Mouse (Mus musculus): ENCODE results near the gene Bcat1. TPM values are rescaled to one million over a fixed set of nuclear protein-coding genes. Genes with fewer than 3 reads are reported as not detected.

The Bcat1 gene
- polyA plus RNA-seq, 1 experiment = 84.2 TPM

DNA sequence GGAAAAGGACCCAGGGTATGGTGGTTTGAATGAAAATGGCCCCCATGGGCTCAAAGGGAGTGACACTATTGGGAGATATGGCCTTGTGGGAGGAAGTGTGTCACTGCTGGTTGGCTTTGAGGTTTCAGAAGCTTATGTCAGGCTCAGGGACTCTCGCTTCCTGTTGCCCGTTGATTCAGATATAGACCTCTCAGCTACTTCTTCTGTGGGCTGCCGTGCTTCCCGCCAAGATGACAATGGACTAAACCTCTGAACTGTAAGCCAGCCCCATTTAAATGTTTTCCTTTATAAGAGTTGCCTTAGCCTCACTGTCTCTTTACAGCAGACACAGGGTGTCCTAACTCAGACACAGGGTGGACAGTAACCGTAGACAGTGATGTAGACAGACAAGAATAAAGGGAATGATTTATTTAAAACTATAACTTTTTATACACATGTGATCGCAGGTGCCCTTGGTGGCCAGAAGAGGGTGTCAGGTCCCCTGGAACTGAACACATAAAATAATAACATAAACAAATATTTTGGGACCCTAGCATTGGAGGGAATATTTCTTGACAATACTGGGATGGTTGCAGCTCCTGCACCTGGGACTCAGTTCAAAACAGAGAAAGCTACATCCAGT is 39.6 kb upstream of the Bcat1 start, which contains the start of gene Lrmp:
Gene Lrmp (plus strand): TSS at position 178 of the 622 bp plus-strand sequence.
- Histone ChIP-seq H3K4me3 (no peak within 1 kb of the TSS), H3ac (ENCODE audit: control insufficient read depth, insufficient read length) (no peak within 1 kb of the TSS), H3K27me3 (ENCODE audit: control insufficient read depth, insufficient read depth, insufficient read length) (no peaks in the 10 kb centered on the region), H3K79me2 (ENCODE audit: control insufficient read depth, insufficient read depth) (no peaks in the 10 kb centered on the region), H3K36me3 (ENCODE audit: control insufficient read depth, insufficient read depth) (no peaks in the 10 kb centered on the region), H3K4me2 (ENCODE audit: low read depth) (no peak within 1 kb of the TSS)
- TF ChIP-seq MYOG (IDR thresholded peaks at IDR 0.05; ENCODE audit: control insufficient read depth in 1 of 3, insufficient read depth in 1 of 3, insufficient read length in 2 of 3, low read depth in 2 of 3) (no peak), CEBPB (IDR thresholded peaks at IDR 0.05; ENCODE audit: insufficient read depth, poor library complexity, severe bottlenecking) (no peak), TCF12 (IDR thresholded peaks at IDR 0.05; ENCODE audit: insufficient read depth, poor library complexity, severe bottlenecking) (no peak), POLR2AphosphoS2 (IDR thresholded peaks at IDR 0.05; ENCODE audit: insufficient read length, low read depth) (no peak), SRF (IDR thresholded peaks at IDR 0.05; ENCODE audit: control insufficient read depth, insufficient read length, low read depth) (no peak), E2F4 (IDR thresholded peaks at IDR 0.05; ENCODE audit: insufficient read depth) (no peak)

DNA sequence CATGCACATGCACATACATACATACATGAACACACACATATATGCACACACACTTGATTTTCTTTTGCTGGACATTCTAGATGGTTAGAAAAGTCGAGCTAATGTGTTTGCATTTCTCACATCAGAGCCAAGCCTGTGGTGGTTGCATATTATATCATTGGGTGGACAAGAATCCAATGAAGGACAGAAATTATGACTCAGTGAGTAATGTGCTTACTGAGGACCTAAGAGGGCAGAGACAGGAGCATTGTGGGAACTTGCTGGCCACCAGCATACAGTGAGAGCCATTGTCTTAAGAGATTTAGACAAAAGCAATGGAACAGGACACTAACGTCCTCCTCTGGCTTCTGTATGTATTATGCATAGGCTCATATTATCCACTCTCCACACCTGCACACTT is 38.6 kb upstream of the Bcat1 start:
- H3K27me3 ChIP-seq (ENCODE audit: control insufficient read depth, insufficient read depth, insufficient read length) = no peaks in the 10 kb centered on the region
- no peak overlapping the region for H3K4me2 ChIP-seq (ENCODE audit: low read depth)
- no peaks in the 10 kb centered on the region for H3K79me2 ChIP-seq (ENCODE audit: control insufficient read depth, insufficient read depth)
- H3K4me3 ChIP-seq = no peak overlapping the region
- no peak overlapping the region for H3ac ChIP-seq (ENCODE audit: control insufficient read depth, insufficient read length)
- TF ChIP-seq SRF (IDR thresholded peaks at IDR 0.05; ENCODE audit: control insufficient read depth, insufficient read length, low read depth) (no peak), E2F4 (IDR thresholded peaks at IDR 0.05; ENCODE audit: insufficient read depth) (no peak), REST (IDR thresholded peaks at IDR 0.05; ENCODE audit: insufficient read depth, insufficient read length) (no peak), POLR2A (IDR thresholded peaks at IDR 0.05; ENCODE audit: insufficient read length, low read depth) (no peak), MAX (IDR thresholded peaks at IDR 0.05; ENCODE audit: low read depth) (no peak), CEBPB (IDR thresholded peaks at IDR 0.05; ENCODE audit: insufficient read depth, poor library complexity, severe bottlenecking) (no peak), USF1 (IDR thresholded peaks at IDR 0.05; ENCODE audit: low read depth) (no peak), TCF12 (IDR thresholded peaks at IDR 0.05; ENCODE audit: insufficient read depth, poor library complexity, severe bottlenecking) (no peak), TCF3 (IDR thresholded peaks at IDR 0.05; ENCODE audit: insufficient read length, low read depth) (no peak), POLR2AphosphoS2 (IDR thresholded peaks at IDR 0.05; ENCODE audit: insufficient read length, low read depth) (no peak), MYOG (IDR thresholded peaks at IDR 0.05; ENCODE audit: control insufficient read depth in 1 of 3, insufficient read depth in 1 of 3, insufficient read length in 2 of 3, low read depth in 2 of 3) (no peak)
- no peaks in the 10 kb centered on the region for H3K36me3 ChIP-seq (ENCODE audit: control insufficient read depth, insufficient read depth)

DNA sequence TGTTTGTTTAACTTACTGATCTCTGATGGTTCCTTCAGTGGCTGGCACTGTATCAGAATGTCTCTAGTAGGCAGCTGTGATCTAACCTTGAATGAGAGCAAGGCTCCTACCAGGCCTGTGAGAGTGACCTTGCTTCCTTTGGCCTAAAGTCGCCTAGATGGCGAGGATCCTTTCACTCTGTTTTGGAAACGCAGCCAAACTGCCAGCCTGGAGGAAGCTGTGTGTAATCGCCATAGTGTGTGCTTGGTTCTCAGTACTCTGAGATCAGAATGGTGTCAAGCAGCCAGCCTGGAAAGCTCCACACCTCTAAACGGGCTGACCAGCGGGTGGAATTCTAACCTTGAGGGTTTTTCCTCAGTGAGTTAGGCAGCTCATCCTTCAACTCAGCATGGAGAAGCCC is 36.9 kb upstream of the Bcat1 start:
- Histone ChIP-seq H3K36me3 (ENCODE audit: control insufficient read depth, insufficient read depth) (no peaks in the 10 kb centered on the region), H3K79me2 (ENCODE audit: control insufficient read depth, insufficient read depth) (no peaks in the 10 kb centered on the region), H3K4me3 (no peak overlapping the region), H3ac (ENCODE audit: control insufficient read depth, insufficient read length) (no peak overlapping the region), H3K4me2 (ENCODE audit: low read depth) (no peak overlapping the region), H3K27me3 (ENCODE audit: control insufficient read depth, insufficient read depth, insufficient read length) (no peaks in the 10 kb centered on the region)
- TF ChIP-seq E2F4 (IDR thresholded peaks at IDR 0.05; ENCODE audit: insufficient read depth) (no peak), SRF (IDR thresholded peaks at IDR 0.05; ENCODE audit: control insufficient read depth, insufficient read length, low read depth) (no peak), USF1 (IDR thresholded peaks at IDR 0.05; ENCODE audit: low read depth) (no peak), TCF12 (IDR thresholded peaks at IDR 0.05; ENCODE audit: insufficient read depth, poor library complexity, severe bottlenecking) (no peak), MAX (IDR thresholded peaks at IDR 0.05; ENCODE audit: low read depth) (no peak), TCF3 (IDR thresholded peaks at IDR 0.05; ENCODE audit: insufficient read length, low read depth) (no peak), MYOG (IDR thresholded peaks at IDR 0.05; ENCODE audit: control insufficient read depth in 1 of 3, insufficient read depth in 1 of 3, insufficient read length in 2 of 3, low read depth in 2 of 3) (no peak), POLR2AphosphoS2 (IDR thresholded peaks at IDR 0.05; ENCODE audit: insufficient read length, low read depth) (no peak), POLR2A (IDR thresholded peaks at IDR 0.05; ENCODE audit: insufficient read length, low read depth) (no peak), REST (IDR thresholded peaks at IDR 0.05; ENCODE audit: insufficient read depth, insufficient read length) (no peak), MYOD1 (IDR thresholded peaks at IDR 0.05; ENCODE audit: control insufficient read depth in 1 of 3, insufficient read length in 2 of 3, low read depth in 2 of 3) (no peak), CEBPB (IDR thresholded peaks at IDR 0.05; ENCODE audit: insufficient read depth, poor library complexity, severe bottlenecking) (no peak)

DNA sequence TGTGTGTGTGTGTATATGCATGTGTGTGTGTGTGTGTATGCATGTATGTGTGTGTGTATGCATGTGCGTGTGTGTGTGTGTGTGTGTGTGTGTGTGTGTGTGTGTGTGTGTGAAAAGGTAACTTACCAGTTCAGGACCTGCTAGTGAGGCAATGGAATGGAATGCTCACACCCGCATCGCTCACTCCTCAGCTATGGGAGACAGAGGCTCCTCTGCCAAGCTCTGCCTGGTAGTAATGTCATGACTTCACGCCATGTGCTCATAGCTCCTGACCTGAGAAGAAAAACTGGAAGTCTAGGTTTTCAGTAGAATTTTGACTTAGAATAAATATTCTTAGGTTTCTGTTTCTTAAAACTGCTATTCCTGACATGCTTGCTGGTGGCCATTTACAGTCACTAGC is 34.8 kb upstream of the Bcat1 start:
- H3K27me3 ChIP-seq (ENCODE audit: control insufficient read depth, insufficient read depth, insufficient read length) = no peaks in the 10 kb centered on the region
- no peak overlapping the region for H3K4me3 ChIP-seq
- H3ac ChIP-seq (ENCODE audit: control insufficient read depth, insufficient read length) = no peak overlapping the region
- TF ChIP-seq E2F4 (IDR thresholded peaks at IDR 0.05; ENCODE audit: insufficient read depth) (no peak), MYOG (IDR thresholded peaks at IDR 0.05; ENCODE audit: control insufficient read depth in 1 of 3, insufficient read depth in 1 of 3, insufficient read length in 2 of 3, low read depth in 2 of 3) (no peak), SRF (IDR thresholded peaks at IDR 0.05; ENCODE audit: control insufficient read depth, insufficient read length, low read depth) (no peak), USF1 (IDR thresholded peaks at IDR 0.05; ENCODE audit: low read depth) (no peak), CEBPB (IDR thresholded peaks at IDR 0.05; ENCODE audit: insufficient read depth, poor library complexity, severe bottlenecking) (no peak), POLR2AphosphoS2 (IDR thresholded peaks at IDR 0.05; ENCODE audit: insufficient read length, low read depth) (no peak), POLR2A (IDR thresholded peaks at IDR 0.05; ENCODE audit: insufficient read length, low read depth) (no peak), REST (IDR thresholded peaks at IDR 0.05; ENCODE audit: insufficient read depth, insufficient read length) (no peak), TCF12 (IDR thresholded peaks at IDR 0.05; ENCODE audit: insufficient read depth, poor library complexity, severe bottlenecking) (no peak), TCF3 (IDR thresholded peaks at IDR 0.05; ENCODE audit: insufficient read length, low read depth) (no peak), MAX (IDR thresholded peaks at IDR 0.05; ENCODE audit: low read depth) (no peak), MYOD1 (IDR thresholded peaks at IDR 0.05; ENCODE audit: control insufficient read depth in 1 of 3, insufficient read length in 2 of 3, low read depth in 2 of 3) (no peak)
- no peaks in the 10 kb centered on the region for H3K36me3 ChIP-seq (ENCODE audit: control insufficient read depth, insufficient read depth)
- no peaks in the 10 kb centered on the region for H3K79me2 ChIP-seq (ENCODE audit: control insufficient read depth, insufficient read depth)
- H3K4me2 ChIP-seq (ENCODE audit: low read depth) = no peak overlapping the region

Measured in myocyte (in vitro differentiated cells).